Mouse (Mus musculus) intestine, postnatal 0 days (tissue): ENCODE results near the gene Rxra. TPM values are rescaled to one million over a fixed set of nuclear protein-coding genes. Genes with fewer than 3 reads are reported as not detected.

ENCODE experiments used
- ATAC-seq: fragments of 200-750 bp; cut with Nextera tagmentation; 2 replicates; pipeline ENCODE4 v1.8.0; 2017; ENCODE audit warnings: mild to moderate bottlenecking, moderate TSS enrichment, moderate library complexity
- H3K27ac ChIP-seq: fragments of 300-500 bp; sonication (generic); 2 replicates; pipeline ENCODE4 v1.5.1; 2014; ENCODE audit warnings: mild to moderate bottlenecking, low read depth, low read length, moderate library complexity
- H3K27me3 ChIP-seq: fragments of 300-500 bp; sonication (generic); replicated peaks from 2 replicates; pipeline ENCODE4 v1.6.1; 2014; ENCODE audit warnings: low read length, mixed read lengths; ENCODE audit not compliant: control insufficient read depth, insufficient read depth
- H3K36me3 ChIP-seq: fragments of 300-500 bp; sonication (generic); 2 replicates; pipeline ENCODE4 v1.6.1; 2014; ENCODE audit warnings: mild to moderate bottlenecking, moderate library complexity; ENCODE audit not compliant: control insufficient read depth, insufficient read depth
- H3K4me1 ChIP-seq: fragments of 300-500 bp; sonication (generic); replicated peaks from 2 replicates; pipeline ENCODE4 v1.6.1; 2014; ENCODE audit warnings: antibody characterized with exemption, low read length, mixed read lengths; ENCODE audit not compliant: control insufficient read depth, insufficient read depth
- H3K4me2 ChIP-seq: fragments of 300-500 bp; sonication (generic); replicated peaks from 2 replicates; pipeline ENCODE4 v1.6.1; 2014; ENCODE audit warnings: low read depth, mild to moderate bottlenecking, moderate library complexity
- H3K4me3 ChIP-seq: fragments of 300-500 bp; sonication (generic); 2 replicates; pipeline ENCODE4 v1.5.1; 2014; ENCODE audit warnings: low read depth, low read length
- H3K9ac ChIP-seq: fragments of 300-500 bp; sonication (generic); 2 replicates; pipeline ENCODE4 v1.6.1; 2014; ENCODE audit warnings: mild to moderate bottlenecking, low read depth, low read length
- H3K9me3 ChIP-seq: fragments of 300-500 bp; sonication (generic); 2 replicates; pipeline ENCODE4 v1.6.1; 2016; ENCODE audit warnings: mixed run types; ENCODE audit not compliant: control insufficient read depth
- CTCF ChIP-seq: sonication (generic); IDR thresholded peaks from 2 replicates; pipeline ENCODE4 v1.5.1; 2016; ENCODE audit warnings: low read depth, mild to moderate bottlenecking, control low read depth, antibody characterized with exemption, moderate library complexity
- WGBS: fragments of 180-500 bp; shearing (Covaris S2); extraction: QIAGEN DNeasy Blood & Tissue Kit; methylation state at CpG from one replicate; pipeline ENCODE4 v1.1.7; 2014; 5-methylcytosine and 5-hydroxymethylcytosine counted together
- polyA plus RNA-seq: library from polyadenylated mRNA; unstranded; fragments of >200 nt; fragmentation: Nextera tagmentation; extraction: Ambion mirVana; gene quantifications from 2 replicates; pipeline ENCODE4 v1.2.1, GENCODE M21; 2015

Rxra gene
- polyA plus RNA-seq, 1 experiment from 2014 or later: 9.0 TPM

- Histone ChIP-seq H3K27me3 (no peaks in the 10 kb centered on the region), H3K9me3 (no peaks in the 10 kb centered on the region), H3K4me1 (no peaks in the 10 kb centered on the region), H3K36me3 (no peaks in the 10 kb centered on the region), H3K4me3 (no peak overlapping the region), H3K27ac (no peak overlapping the region), H3K4me2 (no peak overlapping the region), H3K9ac (no peak overlapping the region)
- no peak for ATAC-seq
- TF ChIP-seq CTCF: no peak
- WGBS: 80% methylated on average over 2 of the region's 2 CpGs
Observed at GRCm38 (mm10) chr2:27801041-27801440, 124.8 kb downstream of the Rxra start.

GRCm38 (mm10) chr2:27802493-27802892, 126.3 kb downstream of the Rxra start:
- Histone ChIP-seq H3K27me3 (no peaks in the 10 kb centered on the region), H3K4me1 (no peaks in the 10 kb centered on the region), H3K36me3 (no peaks in the 10 kb centered on the region), H3K4me3 (no peak overlapping the region), H3K4me2 (no peak overlapping the region), H3K9ac (no peak overlapping the region), H3K9me3 (no peaks in the 10 kb centered on the region), H3K27ac (no peak overlapping the region)
- TF ChIP-seq CTCF: no peak
- WGBS: 19% methylated on average over 9 of the region's 9 CpGs
- peak; percentile 53; the same call in 1 of the 2 replicates for ATAC-seq

DNA sequence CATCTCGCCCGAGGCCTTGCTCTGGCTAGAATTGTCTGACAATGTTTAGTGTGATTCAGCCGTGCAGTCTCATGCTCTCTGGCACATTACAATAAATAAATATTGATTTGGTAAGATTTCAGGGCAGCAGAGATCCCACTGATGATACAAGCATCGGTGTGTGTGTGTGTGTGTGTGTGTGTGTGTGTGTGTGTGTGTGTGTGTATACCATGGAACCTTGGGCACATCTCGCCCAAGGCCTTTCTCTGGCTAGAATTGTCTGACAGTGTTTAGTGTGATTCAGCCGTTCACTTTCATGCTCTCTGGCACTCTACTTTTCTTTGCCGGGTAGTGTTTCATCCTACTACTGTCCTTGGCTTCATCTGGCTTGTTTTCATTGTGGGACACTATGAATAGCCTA, 130.5 kb downstream of the Rxra start:
- H3K27ac ChIP-seq: no peak overlapping the region
- H3K9ac ChIP-seq: no peak overlapping the region
- H3K27me3 ChIP-seq: no peaks in the 10 kb centered on the region
- no peak for ATAC-seq
- no peaks in the 10 kb centered on the region for H3K9me3 ChIP-seq
- H3K36me3 ChIP-seq: no peaks in the 10 kb centered on the region
- no peaks in the 10 kb centered on the region for H3K4me1 ChIP-seq
- no peak overlapping the region for H3K4me2 ChIP-seq
- no peak overlapping the region for H3K4me3 ChIP-seq
- WGBS: 79% methylated on average over 7 of the region's 7 CpGs
- no peak for TF ChIP-seq CTCF

DNA sequence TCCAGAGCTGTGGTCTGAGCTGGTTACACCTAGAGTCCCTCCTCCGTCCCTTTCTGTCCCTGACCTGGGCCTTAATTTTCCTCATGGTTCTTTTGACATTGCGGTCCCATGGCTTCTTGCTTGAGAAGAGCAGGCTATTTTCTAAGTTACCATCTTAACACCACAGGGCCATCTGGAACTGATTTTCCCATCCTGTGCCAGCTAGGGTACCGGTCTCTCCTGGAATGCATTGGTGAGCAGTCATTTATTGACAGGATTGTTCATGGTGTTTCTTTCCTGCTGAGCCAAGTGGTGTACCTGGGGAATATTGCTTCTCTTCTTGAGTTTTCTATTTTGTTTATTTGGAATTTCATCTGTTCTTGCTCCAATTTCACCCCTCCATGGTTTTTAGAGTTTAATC, 131.4 kb downstream of the Rxra start:
- Histone ChIP-seq H3K9me3 (no peaks in the 10 kb centered on the region), H3K4me1 (no peaks in the 10 kb centered on the region), H3K4me3 (no peak overlapping the region), H3K36me3 (no peaks in the 10 kb centered on the region), H3K27ac (no peak overlapping the region), H3K4me2 (no peak overlapping the region), H3K9ac (no peak overlapping the region), H3K27me3 (no peaks in the 10 kb centered on the region)
- 93% methylated on average over 3 of the region's 3 CpGs for WGBS
- no peak for TF ChIP-seq CTCF
- ATAC-seq: no peak

GRCm38 (mm10) chr2:27809897-27810296, 133.7 kb downstream of the Rxra start:
- Histone ChIP-seq H3K9me3 (no peaks in the 10 kb centered on the region), H3K4me3 (no peak overlapping the region), H3K4me2 (no peak overlapping the region), H3K4me1 (0 out of 2 replicates have a peak, but pooled peaks cover 2% of the 10 kb centered on the region), H3K9ac (no peak overlapping the region), H3K36me3 (no peaks in the 10 kb centered on the region), H3K27me3 (no peaks in the 10 kb centered on the region), H3K27ac (no peak overlapping the region)
- ATAC-seq: no peak
- 83% methylated on average over 4 of the region's 4 CpGs for WGBS
- no peak for TF ChIP-seq CTCF

Other genes starting within 250 kb of the Rxra start
- 5.4 and 6.8 TPM in 2 replicates for gene Vav2, start 249.4 kb upstream of the Rxra start, polyA plus RNA-seq
- gene Brd3os, start 234.1 kb upstream of the Rxra start, polyA plus RNA-seq: 1.5 and 1.8 TPM in 2 replicates
- 49.8 and 50.2 TPM in 2 replicates for gene Brd3, start 168.8 kb upstream of the Rxra start, polyA plus RNA-seq
- 15.6 and 16.2 TPM in 2 replicates for gene Wdr5, start 161.3 kb upstream of the Rxra start, polyA plus RNA-seq
- gene Col5a1, start 210.0 kb downstream of the Rxra start, polyA plus RNA-seq: 39.5 and 40.7 TPM in 2 replicates